Mouse (Mus musculus) CH12.LX (cell line): ENCODE results near the gene Chst11.

ENCODE experiments used
- CTCF ChIP-seq, 2 experiments: IDR thresholded peaks in 1 of 2; conservative IDR thresholded peaks in 1 of 2; 2 replicates each; pipeline ENCODE4 v1.5.1; 2011 to 2012; ENCODE audit warnings: low read depth in 2 of 2, low read length in 2 of 2, improper control_type of control experiment in 1 of 2, inconsistent platforms in 1 of 2, mild to moderate bottlenecking in 1 of 2, moderate library complexity in 1 of 2
- E2F4 ChIP-seq: IDR thresholded peaks from 2 replicates; pipeline ENCODE4 v1.6.1; 2011; ENCODE audit warnings: low read depth, low read length, improper control_type of control experiment; ENCODE audit not compliant: insufficient replicate concordance
- ELF1 ChIP-seq: IDR thresholded peaks from 2 replicates; pipeline ENCODE4 v1.6.1; 2014; ENCODE audit warnings: low read depth, mild to moderate bottlenecking, inconsistent platforms, low read length, improper control_type of control experiment
- EP300 ChIP-seq: IDR thresholded peaks from 2 replicates; pipeline ENCODE4 v1.6.1; 2011; ENCODE audit warnings: low read length, improper control_type of control experiment
- ETS1 ChIP-seq: conservative IDR thresholded peaks from 2 replicates; pipeline ENCODE4 v1.6.1; 2012; ENCODE audit warnings: low read depth, mild to moderate bottlenecking, inconsistent platforms, low read length, improper control_type of control experiment, moderate library complexity
- GABPA ChIP-seq: IDR thresholded peaks from 2 replicates; pipeline ENCODE4 v1.6.1; 2012; ENCODE audit warnings: low read depth, low read length, improper control_type of control experiment, inconsistent platforms; ENCODE audit not compliant: insufficient replicate concordance
- MAFK ChIP-seq: IDR thresholded peaks from 2 replicates; pipeline ENCODE4 v1.6.1; 2011; ENCODE audit warnings: low read length, improper control_type of control experiment; ENCODE audit not compliant: insufficient replicate concordance
- MAX ChIP-seq: IDR thresholded peaks from 2 replicates; pipeline ENCODE4 v1.6.1; 2011; ENCODE audit warnings: low read length, improper control_type of control experiment
- NELFE ChIP-seq: IDR thresholded peaks from 2 replicates; pipeline ENCODE4 v1.6.1; 2011; ENCODE audit warnings: low read depth, low read length, improper control_type of control experiment
- POLR2A ChIP-seq: IDR thresholded peaks from 2 replicates; pipeline ENCODE4 v1.6.1; 2011; ENCODE audit warnings: low read depth, mild to moderate bottlenecking, improper control_type of control experiment, low read length
- USF2 ChIP-seq: conservative IDR thresholded peaks from 2 replicates; pipeline ENCODE4 v1.6.1; 2011; ENCODE audit warnings: low read depth, low read length, improper control_type of control experiment
- ZC3H11A ChIP-seq: IDR thresholded peaks from 2 replicates; pipeline ENCODE4 v1.6.1; 2012; ENCODE audit warnings: low read depth, mild to moderate bottlenecking, inconsistent platforms, low read length, improper control_type of control experiment
- ZKSCAN1 ChIP-seq: IDR thresholded peaks from 2 replicates; pipeline ENCODE4 v1.6.1; 2012; ENCODE audit warnings: low read depth, inconsistent platforms, low read length, improper control_type of control experiment, borderline replicate concordance
- ZMIZ1 ChIP-seq: IDR thresholded peaks from 2 replicates; pipeline ENCODE4 v1.6.1; 2012; ENCODE audit warnings: low read depth, mild to moderate bottlenecking, inconsistent platforms, low read length, improper control_type of control experiment

GRCm38 (mm10) chr10:83064796-83065195 is 79.5 kb downstream of the Chst11 start:
- no peak for TF ChIP-seq CTCF (conservative IDR thresholded peaks at IDR 0.05 in 1 of 2, IDR thresholded peaks at IDR 0.05 in 1 of 2; ENCODE audit: low read depth in 2 of 2, low read length in 2 of 2)
- no peak for TF ChIP-seq EP300
- TF ChIP-seq POLR2A = no peak
- TF ChIP-seq ZC3H11A = no peak
- TF ChIP-seq MAX = no peak
- no peak for TF ChIP-seq ELF1
- TF ChIP-seq MAFK = no peak
- TF ChIP-seq USF2 = no peak
- no peak for TF ChIP-seq ZMIZ1
- no peak for TF ChIP-seq GABPA
- TF ChIP-seq E2F4 = no peak
- TF ChIP-seq ETS1 = no peak
- no peak for TF ChIP-seq ZKSCAN1
- no peak for TF ChIP-seq NELFE
